ENCODE assay signal across 24 mouse cellular contexts in the genomic region with DNA sequence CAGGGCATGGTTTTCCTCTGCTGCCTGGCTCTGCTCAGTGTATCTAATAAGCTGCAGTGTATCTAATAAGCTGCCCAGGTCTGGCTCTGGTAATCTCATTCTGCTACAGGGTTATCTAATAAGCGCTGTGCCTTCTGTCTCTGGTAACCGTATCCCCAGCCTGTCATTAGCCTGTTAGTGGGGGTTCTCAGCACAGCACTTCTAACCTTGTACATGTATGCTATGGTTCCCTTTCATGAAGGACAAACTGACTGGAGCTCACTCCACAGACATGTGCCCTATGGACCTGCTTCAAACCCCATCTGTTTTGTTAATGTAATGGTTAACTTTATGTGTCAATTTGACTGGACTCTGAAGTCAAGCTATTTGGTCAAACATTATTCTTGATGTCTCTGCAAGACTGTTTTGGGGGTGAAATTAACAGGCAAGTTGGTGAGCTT. TPM values are rescaled to one million over a fixed set of nuclear protein-coding genes. Genes with fewer than 3 reads are reported as not detected.
DNase-seq lines count a peak whose midpoint lies in the region; ATAC-seq and TF ChIP-seq lines count a peak whose summit lies in the region.
"Had no signal": no experiment of that assay in that cellular context is flagged by ENCODE, and none has a peak within 500 bp of the region (broad histone marks: within the 10 kb centered on the region; RNA-seq: fewer than 3 reads in every experiment).

No protein-coding gene starts in this region.

- H3K9me3 ChIP-seq in kidney, postnatal 0 days (replicated peaks; ENCODE audit: low read length): no peaks in the 10 kb centered on the region
- H3K9me3 ChIP-seq in liver, embryonic 15.5 days (replicated peaks): no peaks in the 10 kb centered on the region
- H3K9me3 ChIP-seq in embryonic facial prominence, embryonic 10.5 days: no peaks in the 10 kb centered on the region
- H3K9me3 ChIP-seq in intestine, embryonic 15.5 days: no peaks in the 10 kb centered on the region
- H3K9me3 ChIP-seq: embryonic facial prominence, embryonic 13.5 days; hindbrain, embryonic 10.5 days; midbrain, embryonic 10.5 days had no signal

- peak overlapping the region; percentile 91 for H3K4me3 ChIP-seq in liver, adult 2 months (ENCODE audit: insufficient read depth, low read depth, low read length)
- H3K4me3 ChIP-seq in kidney, postnatal 0 days (replicated peaks; ENCODE audit: low read depth, low read length): no peak overlapping the region
- H3K4me3 ChIP-seq in liver, embryonic 15.5 days (replicated peaks): peak overlapping the region; percentile 40
- no peak overlapping the region for H3K4me3 ChIP-seq in embryonic facial prominence, embryonic 10.5 days
- no peak overlapping the region for H3K4me3 ChIP-seq in intestine, embryonic 15.5 days (replicated peaks)
- H3K4me3 ChIP-seq: embryonic facial prominence, embryonic 13.5 days; hindbrain, embryonic 10.5 days; midbrain, embryonic 10.5 days had no signal

- H3K79me2 ChIP-seq in liver, adult 2 months (ENCODE audit: control insufficient read depth, insufficient read depth, low read length): peaks cover 5% of the 10 kb centered on the region; the same call in 1 of the 2 replicates

- ATAC-seq in kidney, postnatal 0 days (replicated peaks; ENCODE audit: low FRiP score, low read depth): no peak
- peak; percentile 45; the same call in 1 of the 2 replicates for ATAC-seq in liver, embryonic 15.5 days (ENCODE audit: insufficient read depth)
- ATAC-seq in intestine, embryonic 15.5 days: no peak
- ATAC-seq: forebrain, postnatal 0 days; hindbrain, postnatal 0 days had no signal

- H3K4me2 ChIP-seq in kidney, postnatal 0 days (ENCODE audit: low read length): no peak overlapping the region
- H3K4me2 ChIP-seq in liver, embryonic 15.5 days: peak overlapping the region; percentile 44; the same call in 1 of the 2 replicates
- H3K4me2 ChIP-seq in intestine, embryonic 15.5 days (replicated peaks): no peak overlapping the region
- H3K4me2 ChIP-seq: embryonic facial prominence, embryonic 13.5 days; lung, embryonic 14.5 days had no signal

- DNase-seq in liver, adult 2 months (ENCODE audit: extremely low read depth, low read depth, low spot score): peak; percentile 95
- no peak for DNase-seq in liver
- no peak for DNase-seq in kidney, postnatal 0 days (ENCODE audit: low spot score)
- no peak for DNase-seq in embryonic facial prominence, embryonic 10.5 days (ENCODE audit: low spot score)
- DNase-seq in urinary bladder, postnatal 4 days (ENCODE audit: low spot score in 2 of 2): no peak
- DNase-seq: adrenal gland, adult 2 months; cerebellum, adult 2 months; forebrain, postnatal 0 days; gastrocnemius, postnatal 36 days; lung, embryonic 14.5 days; lung, postnatal 36 days; retina, postnatal 1 day; right cerebral cortex, postnatal 4 days; thymus, postnatal 14 days had no signal

- no peaks in the 10 kb centered on the region for H3K27me3 ChIP-seq in liver, adult 2 months (ENCODE audit: control insufficient read depth, insufficient read depth, low read length)
- no peaks in the 10 kb centered on the region for H3K27me3 ChIP-seq in kidney, postnatal 0 days (ENCODE audit: insufficient read depth, low read length)
- no peaks in the 10 kb centered on the region; the same call in none of the 2 replicates for H3K27me3 ChIP-seq in liver, embryonic 15.5 days
- H3K27me3 ChIP-seq in embryonic facial prominence, embryonic 10.5 days (replicated peaks; ENCODE audit: low read depth, poor library complexity, severe bottlenecking): no peaks in the 10 kb centered on the region; the same call in 1 of the 2 replicates
- no peaks in the 10 kb centered on the region for H3K27me3 ChIP-seq in intestine, embryonic 15.5 days (replicated peaks)
- H3K27me3 ChIP-seq: embryonic facial prominence, embryonic 13.5 days had no signal

- H3K36me3 ChIP-seq in liver, adult 2 months (ENCODE audit: control insufficient read depth, insufficient read depth, low read length): peaks cover 4% of the 10 kb centered on the region; the same call in 1 of the 2 replicates
- H3K36me3 ChIP-seq in kidney, postnatal 0 days (ENCODE audit: insufficient read depth, low read length): no peaks in the 10 kb centered on the region
- H3K36me3 ChIP-seq in liver, embryonic 15.5 days (replicated peaks): no peaks in the 10 kb centered on the region
- no peaks in the 10 kb centered on the region for H3K36me3 ChIP-seq in embryonic facial prominence, embryonic 10.5 days (replicated peaks)
- H3K36me3 ChIP-seq in intestine, embryonic 15.5 days: no peaks in the 10 kb centered on the region
- H3K36me3 ChIP-seq: embryonic facial prominence, embryonic 13.5 days; hindbrain, embryonic 10.5 days; midbrain, embryonic 10.5 days had no signal

- no peak for TF ChIP-seq CTCF in liver, adult 2 months (IDR thresholded peaks at IDR 0.05; ENCODE audit: low read depth, low read length)
- no peak for TF ChIP-seq CTCF in kidney, postnatal 0 days (IDR thresholded peaks at IDR 0.05; ENCODE audit: low read depth)

- WGBS in liver, adult 2 months: 26% methylated on average over 2 of the region's 2 CpGs
- WGBS in kidney, postnatal 0 days: 77% methylated on average over 2 of the region's 2 CpGs
- 30% methylated on average over 2 of the region's 2 CpGs for WGBS in liver, embryonic 15.5 days (ENCODE audit: insufficient replicate concordance)
- 83% methylated on average over 2 of the region's 2 CpGs for WGBS in embryonic facial prominence, embryonic 10.5 days
- 65% methylated on average over 2 of the region's 2 CpGs for WGBS in intestine, embryonic 15.5 days

- no peak for TF ChIP-seq POLR2A in liver, adult 2 months (IDR thresholded peaks at IDR 0.05; ENCODE audit: extremely low read depth, insufficient read depth, low read length)

- H3K4me1 ChIP-seq in liver, adult 2 months (ENCODE audit: control insufficient read depth, insufficient read depth, low read length): peaks cover 19% of the 10 kb centered on the region
- no peaks in the 10 kb centered on the region; the same call in 1 of the 2 replicates for H3K4me1 ChIP-seq in kidney, postnatal 0 days (replicated peaks; ENCODE audit: insufficient read depth, low read length)
- peaks cover 21% of the 10 kb centered on the region for H3K4me1 ChIP-seq in liver, embryonic 15.5 days (replicated peaks)
- peaks cover 31% of the 10 kb centered on the region for H3K4me1 ChIP-seq in embryonic facial prominence, embryonic 10.5 days
- H3K4me1 ChIP-seq in intestine, embryonic 15.5 days (replicated peaks): 0 out of 2 replicates have a peak, but pooled peaks cover 7% of the 10 kb centered on the region

- H3K27ac ChIP-seq in liver, adult 2 months (replicated peaks; ENCODE audit: insufficient read depth, low read depth, low read length): peak overlapping the region; percentile 95
- peak overlapping the region; percentile 50; the same call in 1 of the 2 replicates for H3K27ac ChIP-seq in kidney, postnatal 0 days
- H3K27ac ChIP-seq in liver, embryonic 15.5 days (replicated peaks): peak overlapping the region; percentile 64
- no peak overlapping the region for H3K27ac ChIP-seq in embryonic facial prominence, embryonic 10.5 days (replicated peaks)
- H3K27ac ChIP-seq in intestine, embryonic 15.5 days: no peak overlapping the region
- H3K27ac ChIP-seq: embryonic facial prominence, embryonic 13.5 days; hindbrain, embryonic 10.5 days; hindbrain, postnatal 0 days; midbrain, embryonic 10.5 days had no signal

- H3K9ac ChIP-seq in liver, adult 2 months (ENCODE audit: low read depth, low read length): peak overlapping the region; percentile 98
- H3K9ac ChIP-seq in kidney, postnatal 0 days (ENCODE audit: low read depth, low read length): no peak overlapping the region
- H3K9ac ChIP-seq in liver, embryonic 15.5 days: no peak overlapping the region
- H3K9ac ChIP-seq in intestine, embryonic 15.5 days: no peak overlapping the region
- H3K9ac ChIP-seq: forebrain, postnatal 0 days; lung, embryonic 14.5 days had no signal

RNA-seq across cellular contexts. Expression of a gene that starts 5.4 kb away (rescaled TPM):
- 0.55 and 0.81 TPM in 2 replicates for total RNA-seq in liver, adult 2 months (2014; rRNA removed)
- not detected in 2 replicates for polyA plus RNA-seq in liver, adult 2 months (2012; rRNA removed)
- 0.39 and 0.47 TPM in 2 replicates for polyA plus RNA-seq in kidney, postnatal 0 days (2015; fragmentation: Nextera tagmentation; extraction: Ambion mirVana)
- 2.5 and 3.6 TPM in 2 replicates for polyA plus RNA-seq in liver, embryonic 15.5 days (2015; fragmentation: Nextera tagmentation; extraction: Ambion mirVana)
- not detected in 2 replicates for polyA plus RNA-seq in embryonic facial prominence, embryonic 10.5 days (2016; fragmentation: Nextera tagmentation; extraction: Ambion mirVana)
- not detected in 2 replicates for polyA plus RNA-seq in intestine, embryonic 15.5 days (2015; fragmentation: Nextera tagmentation; extraction: Ambion mirVana)
- total RNA-seq: forebrain, postnatal 0 days; hindbrain, postnatal 0 days; layer of hippocampus, postnatal 10 days; monocyte, adult 5-6 weeks had no signal
- polyA plus RNA-seq: forebrain, postnatal 0 days; hindbrain, embryonic 10.5 days; hindbrain, postnatal 0 days; lung, embryonic 14.5 days; midbrain, embryonic 10.5 days had no signal

RNA-seq across cellular contexts. Expression of a gene that starts 15.0 kb away (rescaled TPM):
- total RNA-seq in liver, adult 2 months (2014; rRNA removed): 28.9 and 33.4 TPM in 2 replicates
- 72.9 and 119 TPM in 2 replicates for polyA plus RNA-seq in liver, adult 2 months (2012; rRNA removed)
- 2.1 and 2.6 TPM in 2 replicates for polyA plus RNA-seq in kidney, postnatal 0 days (2015; fragmentation: Nextera tagmentation; extraction: Ambion mirVana)
- 4.8 and 7.0 TPM in 2 replicates for polyA plus RNA-seq in liver, embryonic 15.5 days (2015; fragmentation: Nextera tagmentation; extraction: Ambion mirVana)
- polyA plus RNA-seq in embryonic facial prominence, embryonic 10.5 days (2016; fragmentation: Nextera tagmentation; extraction: Ambion mirVana): 0.19 TPM in 1 of 2 replicates, not detected in the other
- polyA plus RNA-seq in intestine, embryonic 15.5 days (2015; fragmentation: Nextera tagmentation; extraction: Ambion mirVana): 42.9 and 46.8 TPM in 2 replicates
- total RNA-seq: gastrocnemius, postnatal 36 days; heart, adult 8-10 months; monocyte, adult 5-6 weeks had no signal
- polyA plus RNA-seq: hindbrain, embryonic 10.5 days; limb, embryonic 11.5 days had no signal

RNA-seq across cellular contexts. Expression of a gene that starts 23.6 kb away (rescaled TPM):
- 134 and 150 TPM in 2 replicates for total RNA-seq in liver, adult 2 months (2014; rRNA removed)
- 155 TPM in 2 replicates for polyA plus RNA-seq in liver, adult 2 months (2012; rRNA removed)
- polyA plus RNA-seq in kidney, postnatal 0 days (2015; fragmentation: Nextera tagmentation; extraction: Ambion mirVana): 47.2 and 48.6 TPM in 2 replicates
- 20.0 and 21.5 TPM in 2 replicates for polyA plus RNA-seq in liver, embryonic 15.5 days (2015; fragmentation: Nextera tagmentation; extraction: Ambion mirVana)
- polyA plus RNA-seq in embryonic facial prominence, embryonic 10.5 days (2016; fragmentation: Nextera tagmentation; extraction: Ambion mirVana): 22.6 and 24.5 TPM in 2 replicates
- 27.7 and 31.4 TPM in 2 replicates for polyA plus RNA-seq in intestine, embryonic 15.5 days (2015; fragmentation: Nextera tagmentation; extraction: Ambion mirVana)

RNA-seq across cellular contexts. Expression of a gene that starts 23.9 kb away (rescaled TPM):
- total RNA-seq in liver, adult 2 months (2014; rRNA removed): 83.6 and 102 TPM in 2 replicates
- 51.1 and 58.2 TPM in 2 replicates for polyA plus RNA-seq in liver, adult 2 months (2012; rRNA removed)
- 198 and 219 TPM in 2 replicates for polyA plus RNA-seq in kidney, postnatal 0 days (2015; fragmentation: Nextera tagmentation; extraction: Ambion mirVana)
- polyA plus RNA-seq in liver, embryonic 15.5 days (2015; fragmentation: Nextera tagmentation; extraction: Ambion mirVana): 133 TPM in 2 replicates
- 332 TPM in 2 replicates for polyA plus RNA-seq in embryonic facial prominence, embryonic 10.5 days (2016; fragmentation: Nextera tagmentation; extraction: Ambion mirVana)
- polyA plus RNA-seq in intestine, embryonic 15.5 days (2015; fragmentation: Nextera tagmentation; extraction: Ambion mirVana): 194 and 214 TPM in 2 replicates

RNA-seq across cellular contexts. Expression of a gene that starts 35.5 kb away (rescaled TPM):
- total RNA-seq in liver, adult 2 months (2014; rRNA removed): 16.6 and 19.1 TPM in 2 replicates
- 41.3 and 43.3 TPM in 2 replicates for polyA plus RNA-seq in liver, adult 2 months (2012; rRNA removed)
- polyA plus RNA-seq in kidney, postnatal 0 days (2015; fragmentation: Nextera tagmentation; extraction: Ambion mirVana): 20.3 and 20.7 TPM in 2 replicates
- polyA plus RNA-seq in liver, embryonic 15.5 days (2015; fragmentation: Nextera tagmentation; extraction: Ambion mirVana): 6.0 and 6.6 TPM in 2 replicates
- polyA plus RNA-seq in embryonic facial prominence, embryonic 10.5 days (2016; fragmentation: Nextera tagmentation; extraction: Ambion mirVana): 13.5 and 14.3 TPM in 2 replicates
- polyA plus RNA-seq in intestine, embryonic 15.5 days (2015; fragmentation: Nextera tagmentation; extraction: Ambion mirVana): 21.6 and 21.9 TPM in 2 replicates

Comparison
In these comparisons a context has a peak if more than half of its experiments do, and no peak if none do; other contexts are left out.
1. H3K27ac ChIP-seq: peak in liver, adult 2 months (single experiment), kidney, postnatal 0 days (single experiment) and liver, embryonic 15.5 days (single experiment); none in embryonic facial prominence, embryonic 10.5 days (single experiment) and intestine, embryonic 15.5 days (single experiment).
2. H3K4me3 ChIP-seq: peak in liver, adult 2 months (single experiment) and liver, embryonic 15.5 days (single experiment); none in kidney, postnatal 0 days (single experiment), embryonic facial prominence, embryonic 10.5 days (single experiment) and intestine, embryonic 15.5 days (single experiment).